In the genomic region with DNA sequence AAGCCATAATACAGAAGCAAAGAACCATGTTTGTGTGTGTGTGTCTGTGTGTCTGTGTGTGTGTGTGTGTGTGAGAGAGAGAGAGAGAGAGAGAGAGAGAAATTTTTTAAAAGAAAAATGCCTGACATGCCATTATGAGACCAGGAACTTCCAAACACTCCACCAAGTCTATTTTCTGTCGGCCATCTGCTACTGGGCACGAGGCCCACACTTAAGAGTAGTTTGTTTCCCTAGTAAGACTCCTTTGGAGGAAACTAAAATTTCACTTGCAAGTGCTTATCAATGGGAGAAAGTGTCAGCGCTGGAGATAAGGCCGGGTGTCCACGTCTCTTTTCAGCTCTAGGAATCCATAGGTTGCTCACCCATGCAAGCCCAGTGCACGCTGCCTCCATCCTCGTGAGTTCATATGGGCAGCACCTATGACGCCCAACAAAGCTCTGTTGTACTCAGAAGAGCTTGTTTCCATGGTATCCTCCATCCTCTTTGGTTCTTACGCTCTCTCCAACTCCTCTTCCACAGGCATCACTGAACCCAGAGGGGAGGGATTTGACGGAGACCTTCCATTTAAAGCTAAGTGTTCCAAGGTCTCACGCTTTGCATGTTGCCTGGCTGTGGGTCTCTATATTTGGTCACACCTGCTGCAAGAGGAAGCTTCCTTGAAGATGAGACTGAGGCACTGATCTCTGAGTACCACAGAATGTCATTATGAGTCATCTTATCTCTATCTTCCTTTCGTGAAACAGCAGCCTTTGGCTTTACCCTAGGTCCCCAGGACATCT, we compare ENCODE assay signal across 1 mouse cellular context.
TF ChIP-seq lines count a peak whose summit lies in the region.

No protein-coding gene starts in this region.

TF ChIP-seq in CH12.LX, 34 proteins besides CTCF, POLR2A, EP300 and RAD21 (continued from another document):
- TF ChIP-seq MAZ (IDR thresholded peaks at IDR 0.05; ENCODE audit: low read depth, low read length), result no peak
- TF ChIP-seq KAT2A (IDR thresholded peaks at IDR 0.05; ENCODE audit: insufficient replicate concordance, low read length), result no peak
- TF ChIP-seq MEF2A (IDR thresholded peaks at IDR 0.05; ENCODE audit: borderline replicate concordance, low read depth, low read length), result peak; percentile 80; the same call in 1 of the 2 replicates
- TF ChIP-seq ZMIZ1 (IDR thresholded peaks at IDR 0.05; ENCODE audit: low read depth, low read length), result no peak
- peak; percentile 36; the same call in 1 of the 2 replicates for TF ChIP-seq MYC (IDR thresholded peaks at IDR 0.05; ENCODE audit: low read depth, low read length)
- TF ChIP-seq JUND (conservative IDR thresholded peaks at IDR 0.05; ENCODE audit: low read depth, low read length), result peak; percentile 94
TF ChIP-seq in CH12.LX: peak in this region for 13.
